Mouse (Mus musculus) kidney, embryonic 15.5 days (tissue): ENCODE data around the gene Nrp2. TPM values are rescaled to one million over a fixed set of nuclear protein-coding genes. Genes with fewer than 3 reads are reported as not detected.
A peak's percentile ranks its signal among the peaks of the same experiment; 100 is the strongest.

Experiments
- ATAC-seq: fragments of 200-750 bp; cut with Nextera tagmentation; replicated peaks from 2 replicates; pipeline ENCODE4 v1.8.0; 2017; ENCODE audit warnings: moderate TSS enrichment; ENCODE audit not compliant: low FRiP score
- H3K27ac ChIP-seq: fragments of 300-500 bp; sonication (generic); 2 replicates; pipeline ENCODE4 v1.5.1; 2015; ENCODE audit warnings: mild to moderate bottlenecking, inconsistent platforms
- H3K27me3 ChIP-seq: fragments of 300-500 bp; sonication (generic); 2 replicates; pipeline ENCODE4 v1.6.1; 2015; ENCODE audit warnings: inconsistent platforms
- H3K36me3 ChIP-seq: fragments of 300-500 bp; sonication (generic); 2 replicates; pipeline ENCODE4 v1.6.1; 2015; ENCODE audit warnings: inconsistent platforms
- H3K4me1 ChIP-seq: fragments of 300-500 bp; sonication (generic); 2 replicates; pipeline ENCODE4 v1.6.1; 2015; ENCODE audit warnings: inconsistent platforms
- H3K4me2 ChIP-seq: fragments of 300-500 bp; sonication (generic); 2 replicates; pipeline ENCODE4 v1.6.1; 2015; ENCODE audit warnings: moderate library complexity, mild to moderate bottlenecking, inconsistent platforms
- H3K4me3 ChIP-seq: fragments of 300-500 bp; sonication (generic); replicated peaks from 2 replicates; pipeline ENCODE4 v1.5.1; 2015; ENCODE audit warnings: mild to moderate bottlenecking, inconsistent platforms
- H3K9ac ChIP-seq: fragments of 300-500 bp; sonication (generic); 2 replicates; pipeline ENCODE4 v1.6.1; 2015; ENCODE audit warnings: mild to moderate bottlenecking, inconsistent platforms
- H3K9me3 ChIP-seq: fragments of 300-500 bp; sonication (generic); replicated peaks from 2 replicates; pipeline ENCODE4 v1.6.1; 2016; ENCODE audit warnings: inconsistent platforms
- WGBS: fragments of 180-500 bp; shearing (Covaris S2); methylation state at CpG from one replicate; pipeline ENCODE4 v1.1.7; 2015; ENCODE audit warnings: mixed read lengths; 5-methylcytosine and 5-hydroxymethylcytosine counted together
- polyA plus RNA-seq: library from polyadenylated mRNA; unstranded; fragments of >200 nt; fragmentation: Nextera tagmentation; extraction: Ambion mirVana; gene quantifications from 2 replicates; pipeline ENCODE4 v1.2.1, GENCODE M21; 2015

Nrp2 gene
- polyA plus RNA-seq, 1 experiment from 2014 or later = 11.7 TPM

- Histone ChIP-seq H3K4me1 (peaks cover 42% of the 10 kb centered on the region), H3K9ac (no peak overlapping the region), H3K27me3 (peaks cover 11% of the 10 kb centered on the region; the same call in 1 of the 2 replicates), H3K4me3 (no peak overlapping the region), H3K4me2 (no peak overlapping the region), H3K36me3 (0 out of 2 replicates have a peak, but pooled peaks cover 7% of the 10 kb centered on the region), H3K9me3 (no peaks in the 10 kb centered on the region), H3K27ac (no peak overlapping the region)
- 91% methylated on average over 4 of the region's 4 CpGs for WGBS
- ATAC-seq = no peak
Measured at GRCm38 (mm10) chr1:62763779-62764178, 60.7 kb downstream of the Nrp2 start.

GRCm38 (mm10) chr1:62765171-62765570 lies 62.1 kb downstream of the Nrp2 start:
- Histone ChIP-seq H3K27ac (no peak overlapping the region), H3K9me3 (no peaks in the 10 kb centered on the region), H3K4me3 (no peak overlapping the region), H3K4me2 (no peak overlapping the region), H3K9ac (no peak overlapping the region), H3K4me1 (peaks cover 37% of the 10 kb centered on the region), H3K27me3 (peaks cover 11% of the 10 kb centered on the region; the same call in 1 of the 2 replicates), H3K36me3 (0 out of 2 replicates have a peak, but pooled peaks cover 7% of the 10 kb centered on the region)
- WGBS = 39% methylated on average over 7 of the region's 7 CpGs
- no peak for ATAC-seq

- peak; percentile 78 for ATAC-seq
- Histone ChIP-seq H3K4me3 (no peak overlapping the region), H3K27ac (0 out of 2 replicates have a peak overlapping the region, but pooled peaks have one; percentile 5), H3K4me1 (peaks cover 31% of the 10 kb centered on the region), H3K9me3 (no peaks in the 10 kb centered on the region), H3K36me3 (0 out of 2 replicates have a peak, but pooled peaks cover 5% of the 10 kb centered on the region), H3K27me3 (peaks cover 11% of the 10 kb centered on the region; the same call in 1 of the 2 replicates), H3K4me2 (peak overlapping the region; percentile 37), H3K9ac (no peak overlapping the region)
- 13% methylated on average over 4 of the region's 4 CpGs for WGBS
Measured at GRCm38 (mm10) chr1:62766766-62767165, 63.7 kb downstream of the Nrp2 start.

- peaks cover 13% of the 10 kb centered on the region; the same call in 1 of the 2 replicates for H3K27me3 ChIP-seq
- peak overlapping the region; percentile 37 for H3K4me2 ChIP-seq
- peaks cover 31% of the 10 kb centered on the region for H3K4me1 ChIP-seq
- H3K4me3 ChIP-seq = no peak overlapping the region
- 0 out of 2 replicates have a peak, but pooled peaks cover 5% of the 10 kb centered on the region for H3K36me3 ChIP-seq
- peak; percentile 34; the same call in 1 of the 2 replicates for ATAC-seq
- H3K9me3 ChIP-seq = no peaks in the 10 kb centered on the region
- 76% methylated on average over 9 of the region's 9 CpGs for WGBS
- H3K27ac ChIP-seq = peak overlapping the region; percentile 37
- H3K9ac ChIP-seq = no peak overlapping the region
Measured at GRCm38 (mm10) chr1:62767611-62768010, 64.5 kb downstream of the Nrp2 start.

- H3K36me3 ChIP-seq = no peaks in the 10 kb centered on the region
- H3K27me3 ChIP-seq = 0 out of 2 replicates have a peak, but pooled peaks cover 3% of the 10 kb centered on the region
- H3K9ac ChIP-seq = no peak overlapping the region
- peaks cover 24% of the 10 kb centered on the region for H3K4me1 ChIP-seq
- H3K4me3 ChIP-seq = no peak overlapping the region
- H3K4me2 ChIP-seq = no peak overlapping the region
- no peak overlapping the region for H3K27ac ChIP-seq
- 66% methylated on average over 4 of the region's 4 CpGs for WGBS
- ATAC-seq = no peak
- H3K9me3 ChIP-seq = no peaks in the 10 kb centered on the region
Measured at GRCm38 (mm10) chr1:62770576-62770975, 67.5 kb downstream of the Nrp2 start.

- WGBS = 82% methylated on average over 4 of the region's 4 CpGs
- ATAC-seq = no peak
- Histone ChIP-seq H3K9ac (no peak overlapping the region), H3K4me2 (no peak overlapping the region), H3K4me1 (peaks cover 26% of the 10 kb centered on the region), H3K27me3 (0 out of 2 replicates have a peak, but pooled peaks cover 2% of the 10 kb centered on the region), H3K27ac (no peak overlapping the region), H3K9me3 (no peaks in the 10 kb centered on the region), H3K36me3 (no peaks in the 10 kb centered on the region), H3K4me3 (no peak overlapping the region)
Measured at GRCm38 (mm10) chr1:62772391-62772790, 69.3 kb downstream of the Nrp2 start.

- no peak for ATAC-seq
- 73% methylated on average over 10 of the region's 10 CpGs for WGBS
Measured at GRCm38 (mm10) chr1:62773105-62773920, 70.2 kb downstream of the Nrp2 start.

GRCm38 (mm10) chr1:62773921-62774191 lies 70.8 kb downstream of the Nrp2 start:
- ATAC-seq = no peak
- Histone ChIP-seq H3K4me2 (no peak overlapping the region), H3K4me1 (peaks cover 20% of the 10 kb centered on the region), H3K4me3 (no peak overlapping the region), H3K27me3 (peaks cover 6% of the 10 kb centered on the region; the same call in 1 of the 2 replicates), H3K36me3 (no peaks in the 10 kb centered on the region), H3K9me3 (no peaks in the 10 kb centered on the region), H3K9ac (no peak overlapping the region), H3K27ac (no peak overlapping the region)
- 54% methylated on average over 3 of the region's 3 CpGs for WGBS

More at GRCm38 (mm10) chr1:62773105-62773920, 70.2 kb downstream of the Nrp2 start:
- Histone ChIP-seq H3K27ac (no peak overlapping the region), H3K9me3 (no peaks in the 10 kb centered on the region), H3K4me1 (peaks cover 24% of the 10 kb centered on the region), H3K4me3 (no peak overlapping the region), H3K9ac (no peak overlapping the region), H3K4me2 (no peak overlapping the region), H3K27me3 (0 out of 2 replicates have a peak, but pooled peaks cover 2% of the 10 kb centered on the region), H3K36me3 (no peaks in the 10 kb centered on the region)

GRCm38 (mm10) chr1:62774288-62775218 lies 71.5 kb downstream of the Nrp2 start:
- Histone ChIP-seq H3K4me2 (no peak overlapping the region), H3K9me3 (no peaks in the 10 kb centered on the region), H3K27ac (no peak overlapping the region), H3K36me3 (no peaks in the 10 kb centered on the region), H3K4me1 (peaks cover 20% of the 10 kb centered on the region), H3K9ac (no peak overlapping the region), H3K4me3 (no peak overlapping the region), H3K27me3 (peaks cover 13% of the 10 kb centered on the region; the same call in 1 of the 2 replicates)
- WGBS = 80% methylated on average over 11 of the region's 11 CpGs
- ATAC-seq = no peak

GRCm38 (mm10) chr1:62777320-62778235 lies 74.5 kb downstream of the Nrp2 start:
- Histone ChIP-seq H3K27ac (no peak overlapping the region), H3K27me3 (peaks cover 24% of the 10 kb centered on the region), H3K4me3 (no peak overlapping the region), H3K4me1 (peaks cover 30% of the 10 kb centered on the region), H3K4me2 (no peak overlapping the region), H3K9ac (no peak overlapping the region), H3K36me3 (no peaks in the 10 kb centered on the region), H3K9me3 (no peaks in the 10 kb centered on the region)
- ATAC-seq = peak; percentile 17; the same call in 1 of the 2 replicates
- 36% methylated on average over 17 of the region's 17 CpGs for WGBS

GRCm38 (mm10) chr1:62778910-62779309 lies 75.8 kb downstream of the Nrp2 start:
- H3K4me1 ChIP-seq = peaks cover 30% of the 10 kb centered on the region
- no peak overlapping the region for H3K27ac ChIP-seq
- no peaks in the 10 kb centered on the region for H3K36me3 ChIP-seq
- no peaks in the 10 kb centered on the region for H3K9me3 ChIP-seq
- H3K9ac ChIP-seq = no peak overlapping the region
- WGBS = 78% methylated on average over 4 of the region's 4 CpGs
- H3K4me3 ChIP-seq = no peak overlapping the region
- no peak for ATAC-seq
- H3K27me3 ChIP-seq = peaks cover 25% of the 10 kb centered on the region
- no peak overlapping the region for H3K4me2 ChIP-seq
